Mouse (Mus musculus): ENCODE measurements around the gene Bmp4.

- TF ChIP-seq CTCF (IDR thresholded peaks at IDR 0.05; ENCODE audit: extremely low read depth, insufficient read depth, insufficient read length, insufficient replicate concordance) (no peak), POLR2A (IDR thresholded peaks at IDR 0.05; ENCODE audit: low read depth, low read length) (no peak)
These were observed 2.5 kb downstream of the Bmp4 start for GRCm38 (mm10) chr14:46387821-46388481.
